Mouse (Mus musculus) heart, adult 2 months (tissue): Measurements from ENCODE around the gene Pex19. TPM values are rescaled to one million over a fixed set of nuclear protein-coding genes. Genes with fewer than 3 reads are reported as not detected.

Experiments
- DNase-seq, 2 experiments: peaks; one replicate each; pipeline ENCODE4 v3.0.0; 2021
- H3K27ac ChIP-seq: fragments of 200-600 bp; 2 replicates; pipeline ENCODE4 v1.8.1; 2022
- H3K27me3 ChIP-seq: fragments of 200-500 bp; 2 replicates; pipeline ENCODE4 v1.6.1; 2012; ENCODE audit warnings: mild to moderate bottlenecking, low read length, inconsistent platforms, mixed read lengths; ENCODE audit not compliant: control insufficient read depth, insufficient read depth
- H3K36me3 ChIP-seq: fragments of 200-500 bp; 2 replicates; pipeline ENCODE4 v1.6.1; 2012; ENCODE audit warnings: low read length, inconsistent platforms; ENCODE audit not compliant: control insufficient read depth, insufficient read depth
- H3K4me1 ChIP-seq: fragments of 200-500 bp; 2 replicates; pipeline ENCODE4 v1.6.1; 2011; ENCODE audit warnings: low read length; ENCODE audit not compliant: control insufficient read depth, insufficient read depth
- H3K4me3 ChIP-seq: fragments of 200-600 bp; 2 replicates; pipeline ENCODE4 v1.8.1; 2022
- H3K79me2 ChIP-seq: fragments of 200-500 bp; replicated peaks from 2 replicates; pipeline ENCODE4 v1.6.1; 2012; ENCODE audit warnings: mild to moderate bottlenecking, inconsistent platforms, low read length, moderate library complexity, mixed read lengths; ENCODE audit not compliant: control insufficient read depth, insufficient read depth
- H3K9ac ChIP-seq: fragments of 200-500 bp; 2 replicates; pipeline ENCODE4 v1.6.1; 2012; ENCODE audit warnings: low read depth, mild to moderate bottlenecking, control low read depth, inconsistent platforms, low read length, mixed read lengths
- CTCF ChIP-seq: fragments of 200-600 bp; IDR thresholded peaks from 2 replicates; pipeline ENCODE4 v1.8.1; 2022; ENCODE audit warnings: antibody characterized with exemption, mild to moderate bottlenecking, moderate library complexity
- EP300 ChIP-seq: fragments of 200-500 bp; IDR thresholded peaks from 2 replicates; pipeline ENCODE4 v1.6.1; 2011; ENCODE audit warnings: low read depth, low read length, control low read depth; ENCODE audit not compliant: insufficient read depth
- POLR2A ChIP-seq: fragments of 200-500 bp; IDR thresholded peaks from 2 replicates; pipeline ENCODE4 v1.6.1; 2011; ENCODE audit warnings: mild to moderate bottlenecking, low read depth, low read length, control low read depth; ENCODE audit not compliant: insufficient read depth
- WGBS: fragments of 180-500 bp; shearing (Covaris S2); methylation state at CpG from one replicate; pipeline ENCODE4 v1.1.7; 2018; 5-methylcytosine and 5-hydroxymethylcytosine counted together
- intact Hi-C: fragments of 180-260 bp; cut with DNase I; formaldehyde crosslinking; loops from one replicate; pipeline ENCODE4 v1.15.1; 2025
- polyA plus RNA-seq: library from polyadenylated mRNA; depleted of rRNA; stranded (reverse); fragments of >200 nt; gene quantifications from 2 replicates; pipeline ENCODE4 v1.2.3, GENCODE M21; 2012
- total RNA-seq, 2 experiments: library from RNA; stranded (reverse); gene quantifications; 2 replicates each; pipeline ENCODE4 v1.2.3; 2021

The Pex19 gene
- total and polyA plus RNA-seq, 3 experiments: 107 to 125 (median 113) TPM

- Histone ChIP-seq H3K79me2 (peaks cover 5% of the 10 kb centered on the region), H3K9ac (peak overlapping the region; percentile 100), H3K27me3 (no peaks in the 10 kb centered on the region), H3K4me1 (peaks cover 3% of the 10 kb centered on the region; the same call in 1 of the 2 replicates), H3K36me3 (peaks cover 30% of the 10 kb centered on the region), H3K27ac (peak overlapping the region; percentile 99), H3K4me3 (peak overlapping the region; percentile 100)
- intact Hi-C loops: loop anchor here (1.0 to 2.0 kb wide), 2 partner anchors 68 to 161 kb away; no protein-coding TSS in a partner anchor
- 9% methylated on average over 19 of the region's 19 CpGs for WGBS
- TF ChIP-seq EP300: no peak
- TF ChIP-seq CTCF: no peak
- TF ChIP-seq POLR2A: no peak
- DNase-seq: no peak
These were observed 22.6 kb downstream of the Pex19 start for GRCm38 (mm10) chr1:172148955-172149815.

GRCm38 (mm10) chr1:172154536-172154935 lies 28.0 kb downstream of the Pex19 start:
- Histone ChIP-seq H3K4me1 (peaks cover 3% of the 10 kb centered on the region; the same call in 1 of the 2 replicates), H3K27ac (no peak overlapping the region), H3K36me3 (peaks cover 31% of the 10 kb centered on the region), H3K9ac (no peak overlapping the region), H3K4me3 (no peak overlapping the region), H3K79me2 (peaks cover 11% of the 10 kb centered on the region), H3K27me3 (no peaks in the 10 kb centered on the region)
- no peak for DNase-seq
- TF ChIP-seq EP300 (no peak), POLR2A (no peak), CTCF (no peak)
- 87% methylated on average over 3 of the region's 3 CpGs for WGBS
- intact Hi-C loops: no loop called here

- Histone ChIP-seq H3K27me3 (no peaks in the 10 kb centered on the region), H3K27ac (no peak overlapping the region), H3K4me3 (no peak overlapping the region), H3K9ac (no peak overlapping the region), H3K79me2 (peaks cover 11% of the 10 kb centered on the region), H3K4me1 (no peaks in the 10 kb centered on the region; the same call in 1 of the 2 replicates), H3K36me3 (peaks cover 30% of the 10 kb centered on the region)
- DNase-seq: no peak
- 84% methylated on average over 3 of the region's 3 CpGs for WGBS
- intact Hi-C loops: no loop called here
- TF ChIP-seq POLR2A: no peak
- no peak for TF ChIP-seq EP300
- no peak for TF ChIP-seq CTCF
These were observed 29.0 kb downstream of the Pex19 start for GRCm38 (mm10) chr1:172155518-172155917.

- H3K27ac ChIP-seq: peak overlapping the region; percentile 82
- H3K27me3 ChIP-seq: no peaks in the 10 kb centered on the region
- peaks cover 23% of the 10 kb centered on the region for H3K36me3 ChIP-seq
- H3K79me2 ChIP-seq: peaks cover 6% of the 10 kb centered on the region
- intact Hi-C loops: loop anchor here (5.0 kb wide), 1 partner anchor 37 kb away; no protein-coding TSS in a partner anchor
- H3K4me1 ChIP-seq: peaks cover 1% of the 10 kb centered on the region
- TF ChIP-seq EP300 (no peak), CTCF (no peak), POLR2A (no peak)
- 20% methylated on average over 4 of the region's 4 CpGs for WGBS
- H3K4me3 ChIP-seq: no peak overlapping the region
- no peak overlapping the region for H3K9ac ChIP-seq
- DNase-seq: no peak
These were observed 33.4 kb downstream of the Pex19 start for GRCm38 (mm10) chr1:172159970-172160369.

GRCm38 (mm10) chr1:172160508-172160907 lies 34.0 kb downstream of the Pex19 start:
- Histone ChIP-seq H3K79me2 (peaks cover 6% of the 10 kb centered on the region), H3K9ac (no peak overlapping the region), H3K36me3 (peaks cover 24% of the 10 kb centered on the region), H3K4me3 (no peak overlapping the region), H3K4me1 (peaks cover 1% of the 10 kb centered on the region), H3K27me3 (no peaks in the 10 kb centered on the region), H3K27ac (peak overlapping the region; percentile 82)
- no peak for DNase-seq
- TF ChIP-seq CTCF (no peak), POLR2A (no peak)
- intact Hi-C loops: loop anchor here (5.0 kb wide), 1 partner anchor 37 kb away; no protein-coding TSS in a partner anchor

GRCm38 (mm10) chr1:172162009-172162408 lies 35.5 kb downstream of the Pex19 start:
- intact Hi-C loops: loop anchor here (1.0 to 5.0 kb wide), 4 partner anchors 35 to 148 kb away; no protein-coding TSS in a partner anchor
- no peaks in the 10 kb centered on the region for H3K27me3 ChIP-seq
- TF ChIP-seq EP300 (no peak), POLR2A (no peak), CTCF (peak; percentile 91)
- 70% methylated on average over 1 of the region's 1 CpGs for WGBS
- H3K4me1 ChIP-seq: peaks cover 1% of the 10 kb centered on the region
- peak in 1 of 2 experiments; percentile 27 for DNase-seq
- H3K9ac ChIP-seq: no peak overlapping the region
- H3K79me2 ChIP-seq: peaks cover 5% of the 10 kb centered on the region; the same call in 1 of the 2 replicates
- H3K27ac ChIP-seq: peak overlapping the region; percentile 82; the same call in 1 of the 2 replicates
- peaks cover 22% of the 10 kb centered on the region for H3K36me3 ChIP-seq
- no peak overlapping the region for H3K4me3 ChIP-seq
